Mouse (Mus musculus) heart, postnatal 25 days (tissue): ENCODE measurements around the gene Lmnb2. TPM values are rescaled to one million over a fixed set of nuclear protein-coding genes. Genes with fewer than 3 reads are reported as not detected.

Experiments used
- DNase-seq: peaks from one replicate; pipeline ENCODE4 v3.0.0; 2022; ENCODE audit warnings: low spot score
- intact Hi-C: fragments of 180-260 bp; cut with DNase I; formaldehyde crosslinking; loops from one replicate; pipeline ENCODE4 v1.15.1; 2025
- total RNA-seq, 2 experiments: library from RNA; stranded (reverse); gene quantifications; 2 replicates each; pipeline ENCODE4 v1.2.3; 2021

Lmnb2 gene
- total RNA-seq, 2 experiments from 2014 or later = 4.6 to 5.6 TPM

- no peak for DNase-seq
- intact Hi-C loops = loop anchor here (2.0 kb wide), 1 partner anchor 16 kb away; the partner anchor contains the start of gene Lmnb2
These were observed 15.6 kb downstream of the Lmnb2 start for GRCm38 (mm10) chr10:80902273-80902940.

GRCm38 (mm10) chr10:80901409-80902272 lies 16.4 kb downstream of the Lmnb2 start:
- intact Hi-C loops = loop anchor here (2.0 kb wide), 1 partner anchor 17 kb away; the partner anchor contains the start of gene Lmnb2
- no peak for DNase-seq

- DNase-seq = peak; percentile 99
- intact Hi-C loops = no loop called here
These were observed 17.5 kb downstream of the Lmnb2 start, which contains the start of gene Timm13 for GRCm38 (mm10) chr10:80900318-80901247. TSS of gene Timm13 (minus strand) at chr10:80900969.

GRCm38 (mm10) chr10:80899591-80900317 lies 18.3 kb downstream of the Lmnb2 start:
- no peak for DNase-seq
- intact Hi-C loops = loop anchor here (5.0 kb wide), 1 partner anchor 593 kb away; no protein-coding TSS in a partner anchor

- intact Hi-C loops = loop anchor here (5.0 kb wide), 1 partner anchor 593 kb away; no protein-coding TSS in a partner anchor
- DNase-seq = no peak
These were observed 19.0 kb downstream of the Lmnb2 start for GRCm38 (mm10) chr10:80899074-80899473.

- no peak for DNase-seq
These were observed 20.1 kb downstream of the Lmnb2 start for GRCm38 (mm10) chr10:80897861-80898510.

GRCm38 (mm10) chr10:80896581-80897485 lies 21.2 kb downstream of the Lmnb2 start:
- intact Hi-C loops = loop anchor here (5.0 kb wide), 1 partner anchor 595 kb away; no protein-coding TSS in a partner anchor
- DNase-seq = no peak

More at GRCm38 (mm10) chr10:80897861-80898510, 20.1 kb downstream of the Lmnb2 start:
- intact Hi-C loops = loop anchor here (5.0 kb wide), 1 partner anchor 594 kb away; no protein-coding TSS in a partner anchor

- intact Hi-C loops = loop anchor here (5.0 kb wide), 1 partner anchor 597 kb away; no protein-coding TSS in a partner anchor
- no peak for DNase-seq
These were observed 22.3 kb downstream of the Lmnb2 start for GRCm38 (mm10) chr10:80895697-80896096.

- intact Hi-C loops = loop anchor here (5.0 kb wide), 1 partner anchor 597 kb away; no protein-coding TSS in a partner anchor
- DNase-seq = no peak
These were observed 22.9 kb downstream of the Lmnb2 start for GRCm38 (mm10) chr10:80895100-80895499.

- intact Hi-C loops = no loop called here
- peak; percentile 44 for DNase-seq
These were observed 30.9 kb downstream of the Lmnb2 start for GRCm38 (mm10) chr10:80887181-80887580.

- DNase-seq = no peak
- intact Hi-C loops = loop anchor here (2.0 kb wide), 1 partner anchor 114 kb away; no protein-coding TSS in a partner anchor
These were observed 36.7 kb downstream of the Lmnb2 start for GRCm38 (mm10) chr10:80881301-80881700.

- intact Hi-C loops = loop anchor here (1.0 to 2.0 kb wide), 2 partner anchors 59 to 114 kb away; no protein-coding TSS in a partner anchor
- no peak for DNase-seq
These were observed 37.1 kb downstream of the Lmnb2 start for GRCm38 (mm10) chr10:80880901-80881300.

GRCm38 (mm10) chr10:80880131-80880641 lies 37.9 kb downstream of the Lmnb2 start:
- intact Hi-C loops = loop anchor here (1.0 to 2.0 kb wide), 2 partner anchors 58 to 115 kb away; no protein-coding TSS in a partner anchor
- DNase-seq = no peak

- intact Hi-C loops = loop anchor here (1.0 kb wide), 1 partner anchor 128 kb away; no protein-coding TSS in a partner anchor
These were observed 41.5 kb downstream of the Lmnb2 start for GRCm38 (mm10) chr10:80876594-80876993.

GRCm38 (mm10) chr10:80876028-80876427 lies 42.0 kb downstream of the Lmnb2 start:
- DNase-seq = no peak
- intact Hi-C loops = loop anchor here (1.0 kb wide), 1 partner anchor 128 kb away; no protein-coding TSS in a partner anchor

More at GRCm38 (mm10) chr10:80876594-80876993, 41.5 kb downstream of the Lmnb2 start:
- DNase-seq = no peak

GRCm38 (mm10) chr10:80874035-80874434 lies 44.0 kb downstream of the Lmnb2 start:
- no peak for DNase-seq
- intact Hi-C loops = no loop called here
